Mouse (Mus musculus): ENCODE measurements at regions not wholly inside any gene's neighbourhood (a gene's known extent, or its start where the extent isn't known, plus 50 kb on each side); places are given as distances from the start of the nearest gene placed in this dataset.

DNA sequence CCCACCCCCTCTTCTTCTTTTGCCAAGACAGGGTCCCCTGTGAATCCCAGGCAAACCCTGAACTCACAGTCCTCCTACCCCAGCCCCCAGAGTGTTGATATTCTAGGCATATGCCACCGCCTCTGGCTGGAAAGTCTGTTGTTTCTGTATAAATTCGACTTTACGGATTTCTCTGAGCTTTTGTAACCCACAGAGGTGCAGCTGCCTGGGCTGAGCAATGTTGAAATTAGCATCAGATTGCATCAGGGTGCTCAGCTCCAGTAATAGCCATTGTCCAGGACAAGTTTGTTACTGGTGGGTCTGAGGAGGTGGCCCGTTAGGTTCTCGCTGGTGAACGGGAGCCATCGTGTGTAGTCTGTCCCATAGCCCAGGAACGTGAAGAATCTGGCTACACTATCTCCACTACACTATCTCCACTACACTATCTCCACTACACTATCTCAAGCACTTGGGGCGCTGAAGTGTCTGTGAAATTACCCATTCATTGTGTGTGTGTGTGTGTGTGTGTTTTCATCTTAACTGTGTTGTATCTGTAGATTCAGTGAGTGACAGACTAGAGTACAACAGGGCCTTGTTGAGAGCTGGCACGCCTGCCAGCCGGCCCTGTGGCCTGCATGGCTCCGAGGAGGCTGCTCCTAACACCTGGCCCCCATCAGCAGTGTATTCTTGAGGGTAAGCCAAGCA, 92.4 kb upstream of the Hnrnpk start:
- intact Hi-C loops (cut with DNase I): no loop called here
- no peak for DNase-seq (ENCODE audit: low spot score in 2 of 2)

DNA sequence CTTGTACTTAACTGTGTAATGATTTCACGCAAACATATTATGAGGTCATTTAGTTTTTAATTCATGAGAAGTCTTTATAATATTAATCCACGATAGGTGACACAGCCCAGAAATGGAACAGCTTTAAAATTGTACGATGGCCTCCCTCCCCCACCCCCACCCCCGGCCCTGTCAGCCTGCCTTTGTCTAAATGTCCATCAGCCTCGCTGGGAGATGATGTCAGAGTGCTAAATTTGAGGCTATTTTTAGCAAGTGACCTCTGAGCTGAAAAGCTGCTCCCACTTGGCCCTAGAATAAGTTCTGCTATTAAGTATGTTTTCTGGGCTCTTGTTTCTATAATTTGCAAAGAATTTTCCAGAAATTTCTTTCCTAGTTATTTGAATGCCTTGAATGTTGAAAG, 91.6 kb upstream of the Hnrnpk start:
- intact Hi-C loops (cut with DNase I): no loop called here

DNA sequence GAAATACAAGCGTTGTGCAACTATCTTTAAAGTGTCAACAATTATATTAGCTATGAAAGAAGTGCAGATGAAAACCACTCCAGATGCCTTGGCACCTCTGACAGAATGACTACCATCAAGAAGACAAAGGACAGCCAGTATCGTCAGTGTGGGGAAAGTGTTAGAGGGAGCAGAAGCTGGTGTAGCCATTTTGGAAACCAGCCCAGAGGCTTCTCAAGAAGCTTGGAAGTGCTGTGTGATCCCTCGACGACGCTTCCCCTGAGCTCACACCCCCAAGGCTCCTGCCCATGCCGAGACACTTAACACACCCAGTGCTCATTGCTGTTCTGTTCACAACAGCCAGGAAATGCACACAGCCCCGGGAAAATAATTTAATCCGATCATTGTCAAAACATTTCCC, 87.7 kb upstream of the Hnrnpk start:
- no peak for DNase-seq (ENCODE audit: low spot score in 2 of 2)
- intact Hi-C loops (cut with DNase I): no loop called here

More for the DNA sequence above, 91.6 kb upstream of the Hnrnpk start:
- DNase-seq (ENCODE audit: low spot score in 2 of 2): no peak

DNA sequence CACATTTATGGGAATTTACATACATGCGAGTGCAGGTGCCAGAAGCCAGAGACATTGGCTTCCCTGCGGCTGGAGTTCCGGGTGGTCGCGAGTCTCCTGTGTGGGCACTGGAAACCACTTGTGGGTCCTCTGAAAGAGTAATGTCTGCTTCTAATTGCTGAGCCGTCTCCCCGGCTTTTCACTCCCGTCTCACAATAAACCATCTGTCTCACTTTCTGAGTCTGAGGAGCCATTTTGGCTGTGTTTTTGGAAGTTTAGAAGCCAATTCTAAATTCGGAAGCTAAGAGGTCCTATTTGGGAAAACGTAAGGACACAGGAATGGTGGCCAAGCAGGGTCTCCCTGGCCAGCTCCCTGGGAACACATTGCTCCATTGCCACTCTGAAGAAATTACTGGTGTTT, 81.9 kb upstream of the Hnrnpk start:
- DNase-seq (ENCODE audit: low spot score in 2 of 2): no peak

DNA sequence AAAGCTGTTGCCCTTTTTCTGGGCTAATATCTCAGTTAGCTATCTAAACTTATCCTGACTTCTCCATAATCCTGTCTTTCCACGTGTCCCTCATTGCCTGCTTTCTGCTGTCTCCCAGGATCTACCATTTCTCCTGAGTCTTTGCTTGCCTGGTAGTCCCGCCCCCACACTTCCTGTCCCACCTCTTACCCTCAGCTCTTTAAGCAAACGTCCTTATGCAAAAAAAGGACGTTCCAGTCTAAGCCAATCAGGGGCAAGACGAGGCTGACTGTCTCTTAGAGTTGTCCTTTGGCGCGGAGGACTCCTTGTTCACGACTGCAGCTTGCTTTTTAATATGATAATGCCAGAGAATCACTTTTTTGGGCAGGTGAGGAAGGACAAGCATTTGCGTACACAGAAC, 79.6 kb upstream of the Hnrnpk start:
- intact Hi-C loops (cut with DNase I): no loop called here
- no peak for DNase-seq (ENCODE audit: low spot score in 2 of 2)

More for the DNA sequence above, 81.9 kb upstream of the Hnrnpk start:
- intact Hi-C loops (cut with DNase I): no loop called here

DNA sequence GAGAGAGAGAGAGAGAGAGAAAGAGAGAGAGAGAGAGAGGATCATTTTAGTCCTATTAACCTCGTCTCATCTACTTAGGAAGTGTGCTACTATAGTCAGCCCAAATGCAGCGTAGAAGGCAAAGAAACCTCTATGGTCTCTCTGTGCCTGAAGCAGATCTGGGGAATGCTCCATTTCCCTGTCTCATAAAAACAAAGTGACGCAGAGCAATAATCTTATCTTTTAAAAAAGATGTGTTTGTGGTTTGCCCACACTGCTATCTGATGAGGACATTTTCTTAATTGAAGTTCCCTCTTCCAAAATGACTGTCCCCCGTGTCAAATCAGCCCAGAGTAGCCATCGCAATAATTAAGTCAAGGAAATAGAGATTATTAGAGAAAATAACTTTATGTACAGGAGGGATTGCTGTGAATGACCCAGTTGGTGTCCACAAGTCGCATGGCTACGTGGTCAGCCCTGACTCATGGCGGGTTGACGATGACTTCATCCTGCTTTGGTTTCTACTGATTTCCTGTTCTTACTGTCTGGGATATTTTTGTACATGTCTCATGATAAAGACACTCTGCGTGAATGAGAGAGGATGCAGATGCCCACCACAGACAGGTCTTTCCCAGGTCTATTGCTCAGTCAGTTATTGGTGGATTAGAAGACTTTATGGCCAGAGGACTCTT, 77.9 kb upstream of the Hnrnpk start:
- intact Hi-C loops (cut with DNase I): no loop called here

DNA sequence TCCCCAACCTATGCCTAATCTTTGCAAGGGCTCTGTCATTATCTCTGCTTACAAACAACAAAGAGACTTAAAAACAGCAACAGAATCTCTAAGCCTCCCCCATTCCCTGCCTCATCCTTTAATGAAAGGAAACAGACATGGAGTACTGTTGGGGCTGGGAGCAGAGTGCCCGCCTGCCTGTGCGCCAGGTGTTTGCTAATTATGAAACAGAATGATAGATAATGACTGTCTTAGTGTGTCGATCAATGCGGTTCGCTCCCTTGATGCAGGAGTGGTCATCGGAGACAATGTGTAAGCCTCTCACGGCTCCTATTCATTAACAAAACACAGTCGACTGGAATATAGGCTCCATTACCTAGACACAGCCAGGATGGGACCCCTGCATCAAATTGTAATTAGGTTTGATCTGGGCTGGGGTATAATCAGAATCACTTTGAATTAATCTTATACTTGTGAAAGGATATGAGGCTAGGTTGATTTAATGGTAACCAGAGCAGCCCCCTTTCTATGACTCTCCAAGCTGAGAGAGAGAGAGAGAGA, 77.3 kb upstream of the Hnrnpk start:
- no peak for DNase-seq (ENCODE audit: low spot score in 2 of 2)
- intact Hi-C loops (cut with DNase I): no loop called here

More for the DNA sequence above, 77.9 kb upstream of the Hnrnpk start:
- no peak for DNase-seq (ENCODE audit: low spot score in 2 of 2)

DNA sequence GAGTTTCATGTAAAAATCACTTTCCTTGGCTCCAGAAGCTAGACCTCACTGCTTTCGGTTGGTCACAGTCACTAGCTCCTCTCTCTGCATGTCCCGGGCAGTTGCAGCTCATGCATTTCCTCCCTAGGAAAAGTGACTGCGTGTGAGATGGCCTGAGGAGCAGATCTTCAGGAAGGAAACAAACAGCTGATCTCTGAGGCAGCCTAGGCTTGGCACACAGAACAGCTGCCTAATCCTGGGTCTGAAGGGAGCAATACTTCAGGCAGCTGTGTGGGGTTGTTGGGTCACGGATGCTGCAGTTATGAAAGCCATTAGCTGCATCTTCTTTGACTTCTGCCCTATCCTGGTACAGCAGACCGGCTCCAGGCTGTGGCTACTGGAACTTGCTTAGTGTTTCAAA, 75.3 kb upstream of the Hnrnpk start:
- no peak for DNase-seq (ENCODE audit: low spot score in 2 of 2)
- intact Hi-C loops (cut with DNase I): no loop called here

DNA sequence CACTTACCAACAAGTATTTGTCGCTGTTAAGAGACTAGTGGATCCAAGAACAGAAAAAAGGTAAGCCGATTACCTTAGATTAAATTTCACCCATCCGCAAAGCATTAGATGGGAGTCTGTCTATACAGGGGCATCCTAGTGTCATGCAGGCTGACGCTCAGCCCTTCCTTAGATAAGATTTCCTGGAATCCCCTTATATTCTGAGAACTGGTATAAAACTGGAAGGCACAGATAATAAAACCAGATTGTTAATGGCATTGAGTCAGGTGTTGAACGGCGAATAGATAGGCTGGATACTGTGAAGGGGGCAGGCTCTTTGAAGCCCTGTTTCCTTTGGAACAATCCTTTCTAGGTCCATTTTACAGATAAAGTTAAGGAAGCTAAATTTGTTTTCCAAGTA, 74.1 kb upstream of the Hnrnpk start:
- DNase-seq (ENCODE audit: low spot score in 2 of 2): no peak
- intact Hi-C loops (cut with DNase I): no loop called here

DNA sequence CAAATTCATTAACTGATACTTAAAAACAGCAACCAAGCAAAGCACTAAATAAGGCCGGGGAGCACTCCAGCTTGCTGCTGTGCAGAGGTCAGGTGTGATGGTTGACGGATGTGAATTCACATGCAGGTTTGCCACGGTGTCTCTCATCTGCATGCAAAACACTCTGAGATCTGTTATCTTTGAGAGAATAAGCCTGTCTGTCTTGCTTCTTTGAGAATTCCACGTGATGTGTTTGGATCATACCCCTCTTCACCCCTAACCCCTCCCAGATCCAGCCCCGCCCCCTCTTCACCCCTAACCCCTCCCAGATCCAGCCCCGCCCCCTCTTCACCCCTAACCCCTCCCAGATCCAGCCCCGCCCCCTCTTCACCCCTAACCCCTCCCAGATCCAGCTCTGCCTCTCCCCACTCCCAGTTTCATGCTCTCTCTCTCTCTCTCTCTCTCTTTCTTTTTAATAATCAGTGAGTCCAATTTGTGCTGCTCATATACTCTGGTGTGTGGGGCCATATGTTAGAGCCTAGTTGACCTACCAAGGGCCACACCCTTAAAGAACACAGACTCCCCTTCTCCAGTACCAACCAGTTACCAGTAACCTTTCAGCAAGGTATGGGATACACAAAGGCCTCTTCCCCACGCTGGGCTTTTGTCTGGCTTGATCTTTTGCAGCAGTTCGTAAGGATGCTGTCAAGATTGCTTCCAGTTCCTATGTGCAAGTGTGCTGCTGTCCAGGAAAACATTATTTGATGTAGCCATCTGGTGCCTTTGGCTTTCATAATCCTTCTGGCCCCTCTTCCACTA, 73.1 kb upstream of the Hnrnpk start:
- DNase-seq (ENCODE audit: low spot score in 2 of 2): no peak
- intact Hi-C loops (cut with DNase I): no loop called here

DNA sequence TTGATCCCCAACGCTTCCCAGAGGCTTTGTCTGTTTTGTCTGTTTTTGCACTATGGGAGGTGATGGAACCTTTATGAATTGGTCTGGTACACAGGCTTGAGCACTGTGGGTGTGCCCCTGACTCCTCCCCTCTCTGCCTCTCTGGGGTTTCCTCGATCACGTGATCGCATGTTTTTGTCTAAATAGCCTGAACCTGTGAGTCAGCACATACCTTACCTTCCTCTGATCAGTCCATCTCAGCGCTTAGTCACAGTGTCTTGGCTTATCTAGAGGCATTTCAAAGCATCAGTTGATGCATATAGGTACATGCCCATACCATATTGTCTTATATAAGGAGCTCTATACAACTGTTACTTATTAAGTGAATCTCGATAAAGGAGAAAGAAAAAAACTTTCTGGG, 72.4 kb upstream of the Hnrnpk start:
- no peak for DNase-seq (ENCODE audit: low spot score in 2 of 2)
- intact Hi-C loops (cut with DNase I): no loop called here

DNA sequence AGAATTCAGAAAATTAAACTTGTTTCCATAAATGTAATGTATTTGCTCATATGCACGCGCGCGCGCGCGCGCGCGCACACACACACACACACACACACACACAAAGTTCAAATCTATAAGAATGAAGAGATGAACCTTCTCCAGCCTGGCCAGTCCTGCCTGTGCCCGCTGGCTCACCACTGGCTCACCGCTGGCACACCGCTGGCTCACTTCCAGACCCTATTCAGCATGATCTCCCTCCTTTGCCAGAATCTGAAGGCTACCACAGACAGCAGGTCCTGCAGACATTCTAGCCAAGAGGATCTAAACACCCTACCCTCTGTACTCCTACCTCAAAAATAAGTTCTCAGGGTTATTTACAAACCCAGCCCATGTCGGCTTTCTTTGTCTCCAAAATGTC, 69.3 kb upstream of the Hnrnpk start:
- DNase-seq (ENCODE audit: low spot score in 2 of 2): no peak
- intact Hi-C loops (cut with DNase I): no loop called here

DNA sequence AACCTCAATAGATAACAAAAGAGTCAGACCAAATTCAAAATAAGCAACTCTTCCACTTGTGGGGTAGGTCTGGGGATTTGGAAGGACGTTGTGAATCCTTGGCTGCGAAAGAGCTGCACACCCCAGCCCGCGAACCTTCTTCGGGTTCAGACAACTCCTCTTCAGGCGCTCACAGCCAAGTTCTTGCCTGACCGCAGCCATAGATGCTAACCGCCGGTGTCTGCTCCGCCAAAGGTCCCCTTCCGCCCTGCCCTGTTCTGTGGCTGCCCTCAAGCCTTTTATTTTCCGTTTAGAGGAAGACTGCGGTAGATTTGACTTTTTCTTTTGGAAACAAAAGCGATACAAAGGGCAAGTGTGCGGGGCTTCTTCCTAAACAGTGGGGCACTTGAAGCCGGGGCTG, 68.6 kb upstream of the Hnrnpk start:
- DNase-seq (ENCODE audit: low spot score in 2 of 2): peak in 1 of 2 experiments; percentile 10
- intact Hi-C loops (cut with DNase I): no loop called here

DNA sequence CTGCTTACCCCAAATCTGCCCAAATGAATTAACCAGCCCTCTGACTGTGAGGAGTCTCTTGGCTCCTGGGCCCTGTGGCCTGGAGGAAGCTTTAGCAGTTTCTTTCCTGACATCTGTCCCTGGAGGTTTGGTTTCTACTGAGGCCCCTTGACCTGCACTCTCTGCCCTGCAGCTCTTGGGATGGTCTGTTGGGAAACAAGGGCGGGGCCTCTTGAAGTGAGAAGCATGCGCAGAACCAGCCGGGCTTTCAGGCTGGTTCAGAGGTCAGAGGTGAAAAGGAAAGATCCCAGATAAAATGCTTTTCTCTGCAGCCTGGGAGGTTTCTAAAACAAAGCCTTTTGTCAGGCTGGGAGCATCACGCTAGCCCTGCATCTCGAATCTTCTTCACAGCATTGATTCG, 66.6 kb upstream of the Hnrnpk start:
- intact Hi-C loops (cut with DNase I): no loop called here
- no peak for DNase-seq (ENCODE audit: low spot score in 2 of 2)

DNA sequence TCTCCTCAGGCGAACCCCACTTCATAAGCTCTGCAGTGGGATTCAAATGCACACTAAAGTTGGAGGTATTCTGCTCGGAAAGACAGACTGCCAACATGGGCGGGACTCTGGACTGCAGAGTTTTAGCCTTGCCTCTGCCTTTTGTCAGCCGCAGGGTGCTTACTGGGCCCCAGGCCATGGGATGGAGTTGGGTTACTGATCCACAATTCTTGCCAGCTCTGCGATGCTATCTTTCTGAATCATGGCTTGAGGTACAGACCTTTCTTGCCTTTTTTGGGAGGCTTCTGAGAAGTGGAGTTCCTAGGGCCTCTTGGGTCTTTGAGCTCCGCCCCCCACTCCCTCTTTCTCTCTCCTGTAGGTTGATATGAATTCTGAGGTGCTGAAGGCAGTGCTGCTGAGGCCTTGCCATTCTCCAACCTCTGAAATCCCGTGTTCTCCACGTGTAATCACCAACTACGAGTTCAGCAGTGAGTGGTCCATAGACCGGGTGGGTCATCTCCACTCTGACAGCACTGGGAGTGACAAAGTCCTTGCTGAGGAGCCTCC, 64.0 kb upstream of the Hnrnpk start:
- DNase-seq (ENCODE audit: low spot score in 2 of 2): no peak
- intact Hi-C loops (cut with DNase I): no loop called here

DNA sequence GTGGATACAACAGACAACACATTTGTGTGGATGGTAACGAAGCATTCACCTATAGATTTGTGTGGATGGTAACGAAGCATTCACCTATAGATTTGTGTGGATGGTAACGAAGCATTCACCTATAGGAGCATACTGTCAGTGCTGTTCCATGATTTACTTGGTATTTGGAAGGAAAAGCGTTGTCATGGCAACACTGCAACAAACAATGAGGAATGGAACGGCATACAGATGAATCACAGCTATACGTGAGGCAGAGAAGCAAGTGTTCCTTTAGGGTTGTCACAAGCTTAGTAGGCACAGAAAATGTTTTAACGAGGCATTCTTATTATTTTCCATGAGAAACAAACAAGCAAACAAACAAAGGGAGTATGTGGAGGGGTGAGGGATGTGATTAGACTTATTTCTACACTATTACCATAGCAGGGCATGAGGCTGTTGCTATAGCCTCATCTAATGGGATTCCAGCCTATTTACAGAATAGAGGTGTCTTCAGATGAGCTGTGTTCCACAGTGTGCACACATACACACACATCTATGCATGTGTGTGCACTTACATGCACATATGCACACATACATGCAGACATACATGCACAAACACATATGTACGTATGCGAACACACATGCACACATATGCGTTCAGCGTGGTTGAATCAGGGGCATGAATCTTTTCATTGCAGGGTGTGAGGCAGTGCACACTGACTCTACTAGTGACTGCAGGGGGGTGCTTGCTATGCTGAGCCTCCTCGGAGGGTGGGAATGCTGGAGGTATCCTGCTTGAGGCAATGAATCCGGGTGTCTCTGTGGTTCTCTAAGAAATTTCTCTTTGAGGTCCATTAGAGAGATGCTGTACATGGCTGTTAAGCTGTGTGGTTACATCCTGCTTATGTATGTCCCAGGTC, 62.3 kb upstream of the Hnrnpk start:
- intact Hi-C loops (cut with DNase I): no loop called here
- no peak for DNase-seq (ENCODE audit: low spot score in 2 of 2)
